Mouse (Mus musculus) cerebellum, adult (tissue): ENCODE measurements around the gene Arfip1.

Experiments
- ATAC-seq: cut with Nextera tagmentation; 2 replicates; pipeline ENCODE4 v1.9.2; 2017; ENCODE audit warnings: mild to moderate bottlenecking, moderate library complexity, mixed read lengths; ENCODE audit not compliant: insufficient number of reproducible peaks, low FRiP score, low TSS enrichment

The Arfip1 gene

DNA sequence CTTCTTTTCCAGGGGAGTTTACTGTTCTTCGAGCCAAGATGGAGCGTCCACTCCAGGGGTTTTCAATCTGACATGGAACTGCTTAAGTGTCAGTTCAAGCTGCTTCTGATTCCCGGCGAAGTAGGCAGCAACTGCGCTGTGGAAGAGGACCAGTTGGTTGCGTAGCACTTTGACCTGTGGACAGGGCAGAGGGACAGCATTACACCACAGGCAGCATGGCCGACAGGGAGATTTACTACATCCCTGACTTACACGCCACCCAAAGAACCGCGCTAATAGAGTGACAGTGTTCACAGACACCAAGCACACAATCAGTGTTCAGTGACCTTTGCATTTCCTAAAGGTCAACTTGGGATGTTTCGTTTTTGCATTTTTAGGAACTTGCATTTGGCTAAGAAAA is 84.7 kb downstream of the Arfip1 start:
- ATAC-seq, result no peak

DNA sequence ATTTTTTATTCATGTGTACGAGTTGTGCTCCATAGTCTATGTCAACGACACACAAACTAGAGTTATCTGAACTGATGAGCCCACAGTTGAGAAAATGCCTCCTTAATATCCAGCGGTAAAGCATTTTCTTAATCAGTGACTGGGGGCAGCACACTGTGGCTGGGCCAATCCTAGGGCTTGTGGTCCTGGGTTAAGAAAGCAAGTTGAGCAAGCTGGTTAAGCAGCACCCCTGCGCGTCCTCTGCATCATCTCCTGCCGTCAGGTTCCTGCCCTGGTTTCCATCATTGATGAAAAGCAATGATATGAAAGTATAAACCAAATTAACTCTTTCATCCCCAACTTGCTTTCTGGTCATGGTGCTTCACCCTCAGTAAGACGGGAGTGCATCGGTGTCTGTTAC is 89.8 kb downstream of the Arfip1 start:
- no peak for ATAC-seq

DNA sequence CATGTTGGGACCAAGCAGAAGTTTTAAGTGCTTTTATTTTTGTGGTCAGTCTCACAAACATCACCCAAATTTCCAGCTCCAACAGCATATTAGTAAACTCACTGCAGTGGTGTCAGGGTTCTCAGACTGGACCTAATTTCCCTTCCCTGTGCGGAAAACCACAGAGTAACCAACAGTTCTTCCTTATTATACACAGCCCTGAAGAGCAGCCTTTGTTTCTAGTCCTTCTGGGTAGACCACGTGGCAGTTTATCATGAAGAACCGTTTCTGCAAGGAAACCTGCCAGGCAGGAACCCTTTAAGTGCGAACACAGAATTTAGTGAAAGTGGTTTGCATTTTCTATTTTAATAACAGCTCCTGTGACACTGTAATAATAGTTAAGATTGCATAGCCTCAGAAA is 90.3 kb downstream of the Arfip1 start:
- ATAC-seq, result no peak

DNA sequence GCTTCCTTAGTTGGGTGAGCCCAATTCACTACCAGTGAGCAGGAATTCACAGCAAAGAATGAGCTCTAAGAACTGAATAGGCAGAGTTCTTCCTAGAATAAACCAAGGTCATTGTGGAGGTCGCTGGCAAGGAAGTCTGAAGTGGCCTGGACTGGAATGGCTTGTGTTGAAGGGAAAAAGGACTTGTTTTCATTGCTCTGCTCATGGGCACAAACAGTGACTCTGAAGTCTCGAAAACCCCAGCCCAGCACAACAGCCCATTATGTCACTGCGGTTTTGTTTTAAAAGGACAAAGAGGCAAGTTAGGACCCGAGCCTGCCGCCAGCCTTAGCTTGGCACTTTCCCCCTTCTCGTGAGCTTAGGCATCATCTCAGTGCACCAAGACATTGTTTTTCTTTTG is 93.7 kb downstream of the Arfip1 start:
- no peak for ATAC-seq

DNA sequence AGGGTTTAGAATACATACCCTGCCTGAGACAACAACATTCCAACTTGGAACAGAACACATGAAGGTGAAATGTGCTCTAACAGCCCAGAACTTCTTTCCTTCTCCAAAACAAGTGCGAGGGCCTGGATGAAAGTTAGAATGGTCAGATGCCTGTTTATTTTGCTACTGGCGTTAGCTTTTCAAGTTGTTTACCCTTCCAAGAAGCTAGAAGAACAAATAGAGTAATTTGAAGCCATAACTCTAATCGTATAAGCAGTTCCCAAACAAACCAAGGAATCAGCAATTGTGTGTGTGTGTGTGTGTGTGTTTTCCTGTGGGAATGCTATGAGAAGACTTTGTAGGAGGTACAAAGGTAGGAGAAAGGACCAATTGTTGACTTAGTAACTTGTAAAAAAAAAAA is 97.5 kb downstream of the Arfip1 start:
- ATAC-seq, result no peak

DNA sequence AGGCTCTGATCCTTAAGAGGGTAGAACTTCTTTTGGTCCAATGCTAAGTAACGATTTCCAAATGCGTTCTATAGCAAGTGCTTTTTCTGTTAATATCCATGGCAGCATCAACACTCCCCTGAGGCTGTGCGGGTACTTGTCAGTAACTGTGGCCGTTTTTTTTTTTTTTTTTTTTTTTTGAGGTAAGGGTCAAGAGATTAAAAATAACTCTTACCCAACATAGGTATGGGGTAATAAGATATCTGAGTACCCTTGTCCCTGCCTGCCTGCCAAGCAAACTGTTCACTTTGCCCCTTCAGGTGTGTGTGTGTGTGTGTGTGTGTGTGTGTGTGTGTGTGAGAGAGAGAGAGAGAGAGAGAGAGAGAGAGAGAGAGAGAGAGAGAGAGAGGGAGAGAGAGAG is 98.1 kb downstream of the Arfip1 start:
- no peak for ATAC-seq

DNA sequence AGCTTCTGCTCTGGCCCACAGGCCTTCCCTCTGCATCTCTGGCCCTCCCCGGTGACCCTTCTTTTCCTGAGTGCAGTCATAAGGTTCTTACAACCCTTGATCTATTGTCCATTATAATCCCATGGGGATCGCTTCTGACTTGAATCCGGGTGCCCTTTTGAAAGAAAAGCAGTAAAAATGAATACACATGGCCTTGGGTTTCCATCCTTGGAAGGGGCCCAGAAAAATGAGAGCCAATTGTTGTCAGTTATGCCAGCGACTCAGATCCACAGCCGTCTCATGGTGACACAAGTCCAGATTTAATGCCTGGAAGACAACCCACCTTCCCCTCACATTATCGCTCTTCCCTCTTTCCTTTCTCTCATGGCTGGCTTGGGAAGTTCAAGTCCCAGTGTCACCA is 100.3 kb downstream of the Arfip1 start:
- no peak for ATAC-seq

DNA sequence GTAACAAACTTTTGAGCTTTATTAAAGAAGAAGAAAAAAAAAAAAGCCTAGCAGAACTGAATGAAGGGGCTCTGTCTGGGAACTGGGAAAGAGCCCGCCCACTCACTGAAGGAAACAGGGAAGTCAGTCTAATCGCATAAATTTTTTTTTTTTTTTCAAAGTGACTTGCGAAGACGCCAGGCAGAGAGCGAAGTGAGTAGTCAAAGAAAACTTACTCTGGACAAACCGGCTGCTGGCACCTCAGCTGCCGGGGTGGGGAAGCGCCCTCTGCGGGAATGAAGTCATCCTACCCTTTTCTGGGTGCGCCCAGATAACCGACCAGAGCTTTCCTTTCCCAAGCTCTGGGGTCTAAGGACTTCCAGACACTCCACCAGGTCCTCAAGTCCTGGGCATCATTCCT is 101.3 kb downstream of the Arfip1 start:
- no peak for ATAC-seq

DNA sequence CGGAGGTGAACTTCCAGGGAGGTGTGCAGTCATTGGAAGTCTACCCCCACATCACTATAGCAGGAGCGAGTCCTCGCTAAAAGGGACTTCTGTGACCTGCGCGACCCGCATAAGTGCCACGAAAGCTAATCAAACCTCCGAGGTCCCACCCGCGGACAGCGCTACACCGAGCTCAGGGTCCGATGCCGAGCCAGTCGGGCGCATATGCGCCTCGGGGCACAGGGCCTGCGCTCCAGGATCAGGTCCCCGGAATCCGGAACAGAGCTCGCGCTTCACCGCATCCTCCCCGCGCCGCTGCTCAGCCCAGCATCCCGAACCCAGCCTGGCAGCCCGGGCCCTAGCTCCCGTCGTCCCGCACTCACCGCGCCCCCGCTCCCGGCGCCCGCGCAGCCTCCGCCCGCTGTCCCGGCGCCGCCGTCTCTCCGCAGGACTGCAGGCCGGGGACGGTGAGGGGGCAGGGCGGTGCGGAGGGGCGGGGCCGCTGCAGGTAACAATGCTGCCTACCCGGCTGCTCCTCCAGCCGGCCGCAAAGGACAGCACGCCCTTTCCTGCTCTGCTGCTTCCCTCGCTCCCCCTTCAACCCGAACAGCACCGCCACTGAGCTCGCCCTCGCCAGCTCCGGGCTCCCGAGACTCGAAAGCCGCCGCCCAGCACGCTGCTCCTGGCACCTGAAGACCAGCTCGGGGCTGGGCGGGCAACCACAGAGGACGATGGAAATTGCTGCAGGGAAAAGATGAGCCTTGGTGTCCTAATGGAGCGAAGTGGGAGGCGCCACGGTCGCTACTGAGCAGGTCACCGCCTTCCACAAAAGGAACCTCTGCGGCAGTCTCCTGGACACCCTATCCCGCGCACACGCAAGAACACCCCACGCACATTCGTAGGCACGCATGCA is 102.2 kb downstream of the Arfip1 start, which contains the start of gene Fhdc1:
Gene Fhdc1 (minus strand): TSS at position 424 of the 892 bp plus-strand sequence.
- peak; percentile 65 for ATAC-seq

DNA sequence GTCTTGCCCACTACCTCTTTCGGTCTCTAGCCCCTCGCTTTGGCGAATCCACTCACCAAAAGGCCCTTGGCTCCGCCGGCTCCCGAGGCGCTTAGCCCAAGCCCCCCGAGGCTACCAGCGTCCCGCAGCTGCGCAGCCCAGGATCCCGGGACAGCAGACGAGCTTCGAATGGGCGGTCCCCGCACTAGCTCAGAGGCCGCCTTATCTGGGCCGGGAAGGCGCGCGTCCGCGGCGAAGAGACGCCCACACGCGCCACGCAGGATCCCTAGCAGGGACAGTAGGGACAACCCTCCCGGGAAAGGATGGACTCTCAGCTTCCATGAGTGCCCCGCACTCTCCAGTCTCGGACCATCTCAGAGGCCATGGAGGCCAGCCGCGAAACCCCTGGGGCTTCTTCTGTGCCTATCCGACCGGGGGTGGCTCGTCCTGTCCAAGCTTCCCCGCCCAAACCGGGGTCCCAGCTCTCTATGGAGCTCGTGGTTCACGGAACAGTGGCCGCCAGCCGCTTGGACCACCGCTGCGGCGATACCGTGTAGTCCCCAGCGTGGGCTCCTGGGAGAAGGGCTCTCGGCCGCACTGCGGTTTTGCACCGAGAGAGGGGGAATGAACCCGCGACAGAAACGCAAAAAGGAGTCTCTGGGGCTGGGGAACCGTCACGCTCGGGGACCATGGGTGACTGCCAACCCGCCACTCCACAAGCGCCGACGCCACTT is 103.0 kb downstream of the Arfip1 start:
- peak; percentile 45 for ATAC-seq

DNA sequence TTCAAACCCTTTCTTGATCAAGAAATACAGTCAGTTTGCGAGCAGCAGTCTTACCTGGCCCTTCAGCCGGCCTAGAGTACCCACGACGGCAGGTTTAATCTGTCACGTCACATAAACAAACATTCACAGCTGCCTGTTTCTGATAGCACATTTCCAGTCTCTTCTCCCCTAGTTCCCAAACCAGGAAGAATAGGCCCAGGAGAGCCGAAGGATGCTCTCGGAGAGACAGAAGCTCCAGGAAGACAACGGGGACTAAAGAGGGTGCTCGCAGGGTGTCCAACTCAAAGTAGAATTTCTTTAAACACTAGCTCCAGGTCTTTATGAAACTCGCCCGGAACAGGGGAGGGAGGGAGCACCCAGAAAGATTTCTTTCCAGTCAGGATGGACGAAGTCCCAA is 103.5 kb downstream of the Arfip1 start:
- ATAC-seq, result no peak

DNA sequence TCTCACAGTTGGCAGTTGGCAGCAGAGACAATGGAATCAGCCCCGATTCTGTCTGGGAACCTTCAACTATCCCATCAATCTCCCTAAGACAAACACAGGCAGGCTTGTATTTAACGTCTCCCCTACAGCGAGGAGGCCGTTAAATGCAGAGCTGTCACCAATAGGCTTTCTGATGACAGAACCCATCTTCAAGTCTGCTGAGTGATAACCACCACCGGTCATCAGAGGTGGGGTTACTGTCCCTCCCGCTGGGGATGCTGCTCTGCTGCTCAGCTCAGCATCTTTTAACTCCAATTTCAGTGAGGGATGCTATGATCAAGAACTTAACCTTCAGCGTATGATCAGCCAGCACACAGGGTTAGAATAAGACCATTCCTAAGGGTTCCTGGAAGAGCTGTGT is 104.2 kb downstream of the Arfip1 start:
- no peak for ATAC-seq

DNA sequence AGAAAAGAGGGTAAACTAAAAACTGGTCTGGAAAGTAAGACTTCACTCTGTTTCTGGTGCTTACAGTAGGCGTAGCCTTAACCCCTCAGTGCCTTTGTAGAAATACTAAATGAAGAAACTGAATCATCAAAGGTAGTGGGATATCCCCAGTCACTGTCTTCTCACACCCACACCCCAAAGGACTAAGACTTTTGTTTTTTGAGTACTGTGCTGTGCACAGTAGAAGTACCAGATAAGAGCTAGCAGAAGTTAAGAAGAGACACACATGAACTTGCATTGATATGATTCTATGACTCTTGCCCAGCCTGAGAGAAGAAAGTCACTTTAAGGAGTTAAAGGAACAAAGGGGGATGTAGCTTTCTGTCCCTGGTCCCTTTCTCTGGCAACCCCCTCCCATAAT is 104.9 kb downstream of the Arfip1 start:
- ATAC-seq, result no peak

DNA sequence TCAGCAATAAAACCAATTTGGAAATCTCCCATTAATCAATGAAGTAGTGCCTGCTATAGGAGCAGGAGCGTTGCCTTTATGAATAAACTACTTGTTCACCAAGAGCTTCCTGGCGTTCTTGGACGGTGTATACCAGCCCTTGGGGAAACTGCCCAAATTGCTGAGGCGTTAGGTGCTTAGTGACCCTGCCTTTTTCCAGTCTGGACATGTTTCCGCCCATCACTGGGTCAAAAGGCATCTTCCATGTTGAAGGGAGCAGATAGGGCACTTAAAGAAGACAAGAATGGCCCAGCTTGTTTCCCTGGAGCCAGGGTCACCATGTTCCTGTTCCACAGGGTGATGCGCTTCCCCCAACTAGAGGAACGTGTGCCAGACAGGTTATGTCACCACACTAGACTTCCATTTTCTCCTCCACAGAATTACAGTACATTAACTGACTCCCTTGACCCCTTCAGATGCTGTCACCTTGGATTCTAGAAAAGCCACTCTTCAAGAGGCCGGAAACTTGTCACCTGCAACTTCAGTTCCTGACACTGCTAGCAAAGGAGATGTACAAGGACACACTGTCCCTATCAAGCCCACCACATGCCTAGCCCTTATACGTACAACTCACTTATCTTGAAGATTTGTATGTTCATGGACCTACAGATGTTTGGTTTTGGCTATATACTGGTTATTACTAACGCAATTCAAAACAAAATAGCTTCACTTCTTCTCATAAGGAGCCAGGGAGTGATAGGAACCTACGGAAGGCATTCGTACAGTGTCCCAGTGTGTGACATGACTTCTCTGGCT is 107.2 kb downstream of the Arfip1 start:
- no peak for ATAC-seq

DNA sequence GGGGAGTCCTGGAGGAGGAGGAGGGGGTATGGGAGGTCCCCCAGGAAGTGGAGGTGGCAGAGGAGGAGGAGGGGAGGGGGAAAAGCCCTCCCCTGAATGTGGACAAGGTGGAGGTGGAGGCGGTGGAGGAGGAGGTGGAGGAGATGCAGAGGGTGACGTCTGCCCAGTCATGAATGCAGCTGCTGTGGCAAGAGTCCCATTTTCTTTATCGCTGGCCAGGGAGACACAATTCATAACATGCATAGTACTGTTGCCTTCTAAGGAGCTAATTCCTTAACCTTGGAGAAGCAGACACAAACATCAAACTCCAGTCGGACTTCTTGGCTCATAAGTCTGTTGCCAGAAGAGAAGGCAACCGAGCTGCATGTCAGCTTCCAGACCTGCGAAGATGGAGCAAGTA is 108.0 kb downstream of the Arfip1 start:
- ATAC-seq, result no peak

DNA sequence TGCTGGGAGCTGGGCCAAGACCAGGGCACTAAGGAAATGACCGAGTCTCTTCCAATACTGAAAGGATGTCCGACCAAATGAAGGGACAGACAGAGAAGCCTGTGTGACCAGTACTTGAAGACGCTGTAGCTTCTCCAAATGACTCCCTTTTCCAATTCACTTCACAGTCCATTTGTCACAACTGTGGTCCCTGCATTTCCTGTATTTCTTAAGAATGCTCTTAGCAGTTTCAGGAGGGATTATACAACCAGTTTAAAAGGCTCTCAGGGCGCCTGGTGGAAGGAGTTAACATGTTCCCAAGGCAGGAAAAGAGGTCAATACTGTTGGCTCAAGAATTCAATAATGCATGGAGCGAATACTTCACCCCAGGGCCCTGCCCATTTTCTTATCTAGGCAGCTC is 109.5 kb downstream of the Arfip1 start:
- ATAC-seq, result no peak

DNA sequence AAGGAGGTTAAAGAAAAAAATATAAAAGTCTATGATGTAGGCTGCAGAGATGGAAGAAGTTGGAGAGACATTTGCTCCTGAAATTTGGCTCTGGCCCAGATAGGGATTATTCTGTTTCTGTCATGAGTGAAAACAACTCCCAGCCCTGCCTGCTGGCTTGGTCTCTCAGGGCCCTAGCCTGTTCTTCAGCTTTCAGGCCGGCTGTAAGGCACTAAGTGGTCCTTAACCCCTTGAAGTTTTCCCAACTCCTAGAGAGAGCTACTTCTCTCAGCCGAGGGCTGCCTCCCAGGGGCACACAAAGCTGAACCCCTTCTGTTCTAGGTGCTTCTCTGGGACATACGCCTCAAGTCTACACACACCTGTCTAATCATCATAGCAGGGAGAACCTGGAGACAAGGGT is 109.9 kb downstream of the Arfip1 start:
- no peak for ATAC-seq

DNA sequence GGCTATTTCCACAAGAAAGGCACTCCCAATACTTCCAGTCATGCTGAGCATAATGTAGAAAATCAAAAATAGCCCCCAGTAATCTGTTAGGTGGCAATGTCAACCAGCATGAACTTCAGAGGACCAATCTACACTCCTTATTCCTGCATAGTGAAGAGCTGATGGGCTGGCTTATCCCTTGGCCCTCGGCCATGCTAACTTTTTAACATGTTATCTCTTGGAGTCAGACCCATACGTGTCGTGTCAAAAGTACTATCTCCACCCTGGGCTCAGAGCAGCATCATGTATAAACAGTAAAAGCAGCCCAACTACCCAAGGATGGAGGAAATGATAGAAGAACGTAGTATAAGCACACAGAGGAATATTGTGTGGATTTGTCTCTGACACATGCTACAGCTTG is 111.3 kb downstream of the Arfip1 start:
- no peak for ATAC-seq

DNA sequence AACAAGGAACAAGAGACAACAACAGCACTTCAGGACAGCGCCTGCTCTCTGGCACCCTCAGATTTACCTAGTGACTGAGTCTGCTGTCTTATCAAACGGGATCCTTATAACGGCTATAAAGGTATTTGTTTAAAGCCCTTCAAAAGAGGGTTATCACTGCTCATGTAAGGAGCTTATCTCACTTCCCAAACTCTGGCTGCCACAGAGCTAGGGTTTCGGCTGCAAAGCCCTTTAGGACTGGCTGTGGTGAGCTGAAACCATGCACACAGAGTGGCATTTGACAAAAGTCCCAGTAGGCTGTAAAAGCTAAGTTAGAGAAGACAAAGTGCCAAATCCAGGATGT is 114.3 kb downstream of the Arfip1 start:
- no peak for ATAC-seq

DNA sequence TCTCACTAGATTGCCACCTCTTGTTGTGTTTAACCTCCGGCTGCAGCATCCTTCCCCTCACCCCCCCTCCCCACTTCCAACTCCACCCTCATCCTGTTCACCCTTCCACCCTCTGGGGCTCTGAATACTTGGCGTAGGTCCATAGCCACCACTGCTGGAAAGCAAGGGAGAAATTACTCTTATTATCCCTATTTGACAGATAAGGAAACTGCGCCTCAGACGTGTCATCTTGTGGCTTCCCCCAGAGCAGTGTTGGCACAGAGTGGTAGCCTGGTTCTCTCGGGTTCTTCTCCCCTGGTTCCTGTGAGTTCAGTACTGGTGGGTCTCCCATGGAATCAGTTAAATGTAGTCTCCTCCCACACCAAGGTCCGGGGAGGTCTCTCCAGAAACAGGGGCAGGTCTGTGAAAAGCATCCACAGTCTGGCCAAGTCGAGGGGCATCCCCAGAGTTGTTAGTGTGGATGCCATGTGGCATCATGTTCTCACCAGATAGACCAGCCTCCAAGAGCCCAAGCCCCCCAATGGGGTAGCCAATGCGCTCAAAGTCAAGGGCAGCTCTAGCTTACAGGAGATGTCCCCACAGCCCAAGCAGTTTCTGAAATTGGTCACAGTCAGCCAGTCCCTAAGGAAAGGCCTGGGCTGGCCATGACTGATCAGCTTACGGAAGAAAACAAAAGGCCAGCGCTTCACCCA is 114.9 kb downstream of the Arfip1 start:
- no peak for ATAC-seq
